Mouse (Mus musculus) forebrain, embryonic 10.5 days (tissue): ENCODE measurements around the gene Adamts4. TPM values are rescaled to one million over a fixed set of nuclear protein-coding genes. Genes with fewer than 3 reads are reported as not detected.

Experiments
- DNase-seq: peaks from one replicate; pipeline ENCODE4 v3.0.0-alpha.2; 2017; ENCODE audit warnings: low spot score; ENCODE audit errors: extremely low spot score
- H3K27ac ChIP-seq: fragments of 300-500 bp; sonication (generic); 2 replicates; pipeline ENCODE4 v1.5.1; 2016; ENCODE audit warnings: mild to moderate bottlenecking
- H3K27me3 ChIP-seq: fragments of 300-500 bp; sonication (generic); 2 replicates; pipeline ENCODE4 v1.6.1; 2016; ENCODE audit warnings: mild to moderate bottlenecking; ENCODE audit not compliant: poor library complexity, severe bottlenecking
- H3K36me3 ChIP-seq: fragments of 300-500 bp; sonication (generic); replicated peaks from 2 replicates; pipeline ENCODE4 v1.6.1; 2016; ENCODE audit warnings: mild to moderate bottlenecking, moderate library complexity
- H3K4me1 ChIP-seq: fragments of 300-500 bp; sonication (generic); 2 replicates; pipeline ENCODE4 v1.6.1; 2016
- H3K4me3 ChIP-seq: fragments of 300-500 bp; sonication (generic); 2 replicates; pipeline ENCODE4 v1.5.1; 2016; ENCODE audit warnings: mild to moderate bottlenecking, moderate library complexity
- H3K9me3 ChIP-seq: fragments of 300-500 bp; sonication (generic); 2 replicates; pipeline ENCODE4 v1.6.1; 2016; ENCODE audit warnings: mild to moderate bottlenecking, moderate library complexity
- WGBS: fragments of 180-500 bp; shearing (Covaris S2); methylation state at CpG from one replicate; pipeline ENCODE4 v1.1.7; 2016; 5-methylcytosine and 5-hydroxymethylcytosine counted together
- polyA plus RNA-seq: library from polyadenylated mRNA; unstranded; fragments of >200 nt; fragmentation: Nextera tagmentation; extraction: Ambion mirVana; gene quantifications from 2 replicates; pipeline ENCODE4 v1.2.1, GENCODE M21; 2016

The Adamts4 gene
- polyA plus RNA-seq, 1 experiment from 2014 or later, result 9.3 TPM

- no peaks in the 10 kb centered on the region for H3K9me3 ChIP-seq
- WGBS, result 12% methylated on average over 26 of the region's 26 CpGs
- H3K4me3 ChIP-seq, result peak within 1 kb of the TSS; percentile 53
- peaks cover 70% of the 10 kb centered on the region for H3K4me1 ChIP-seq
- H3K27me3 ChIP-seq, result peaks cover 14% of the 10 kb centered on the region
- H3K36me3 ChIP-seq, result peaks cover 29% of the 10 kb centered on the region
- peak within 1 kb of the TSS; percentile 87 for H3K27ac ChIP-seq
- DNase-seq, result no peak
Observed at GRCm38 (mm10) chr1:171250680-171251593, 716 bp downstream of the Adamts4 start, which contains the start of gene Ndufs2. Gene Ndufs2, minus strand, starts transcription at chr1:171251388.

GRCm38 (mm10) chr1:171251594-171252324 lies 1.5 kb downstream of the Adamts4 start:
- peak; percentile 56 for DNase-seq
- peaks cover 65% of the 10 kb centered on the region for H3K4me1 ChIP-seq
- 3% methylated on average over 13 of the region's 13 CpGs for WGBS

GRCm38 (mm10) chr1:171252415-171252814 lies 2.2 kb downstream of the Adamts4 start:
- Histone ChIP-seq H3K4me3 (peak overlapping the region; percentile 53), H3K36me3 (peaks cover 40% of the 10 kb centered on the region), H3K27me3 (peaks cover 14% of the 10 kb centered on the region), H3K27ac (peak overlapping the region; percentile 87), H3K9me3 (no peaks in the 10 kb centered on the region), H3K4me1 (peaks cover 64% of the 10 kb centered on the region)
- 42% methylated on average over 17 of the region's 17 CpGs for WGBS
- no peak for DNase-seq

More at GRCm38 (mm10) chr1:171251594-171252324, 1.5 kb downstream of the Adamts4 start:
- Histone ChIP-seq H3K27ac (peak overlapping the region; percentile 87), H3K4me3 (peak overlapping the region; percentile 53), H3K36me3 (peaks cover 37% of the 10 kb centered on the region), H3K27me3 (peaks cover 14% of the 10 kb centered on the region), H3K9me3 (no peaks in the 10 kb centered on the region)

GRCm38 (mm10) chr1:171256095-171256818 lies 6.0 kb downstream of the Adamts4 start:
- Histone ChIP-seq H3K36me3 (peaks cover 56% of the 10 kb centered on the region), H3K9me3 (no peaks in the 10 kb centered on the region), H3K4me3 (no peak overlapping the region), H3K4me1 (peaks cover 26% of the 10 kb centered on the region), H3K27me3 (peaks cover 12% of the 10 kb centered on the region), H3K27ac (0 out of 2 replicates have a peak overlapping the region, but pooled peaks have one; percentile 0)
- DNase-seq, result no peak
- whole genome bisulfite sequencing, result 92% methylated on average over 24 of the region's 24 CpGs

GRCm38 (mm10) chr1:171256937-171257548 lies 6.8 kb downstream of the Adamts4 start:
- no peaks in the 10 kb centered on the region for H3K9me3 ChIP-seq
- peaks cover 19% of the 10 kb centered on the region for H3K4me1 ChIP-seq
- no peak overlapping the region for H3K27ac ChIP-seq
- H3K36me3 ChIP-seq, result peaks cover 56% of the 10 kb centered on the region
- no peak overlapping the region for H3K4me3 ChIP-seq
- 69% methylated on average over 15 of the region's 15 CpGs for WGBS
- H3K27me3 ChIP-seq, result peaks cover 11% of the 10 kb centered on the region; the same call in 1 of the 2 replicates
- peak; percentile 60 for DNase-seq

GRCm38 (mm10) chr1:171257781-171258180 lies 7.6 kb downstream of the Adamts4 start:
- Histone ChIP-seq H3K4me1 (peaks cover 19% of the 10 kb centered on the region), H3K27ac (no peak overlapping the region), H3K36me3 (peaks cover 53% of the 10 kb centered on the region), H3K4me3 (no peak overlapping the region), H3K9me3 (no peaks in the 10 kb centered on the region), H3K27me3 (peaks cover 8% of the 10 kb centered on the region; the same call in 1 of the 2 replicates)
- DNase-seq, result no peak
- WGBS, result 91% methylated on average over 9 of the region's 9 CpGs

- no peak overlapping the region for H3K27ac ChIP-seq
- WGBS, result 86% methylated on average over 17 of the region's 17 CpGs
Observed at GRCm38 (mm10) chr1:171258921-171259320, 8.7 kb downstream of the Adamts4 start.

GRCm38 (mm10) chr1:171260316-171260715 lies 10.1 kb downstream of the Adamts4 start:
- no peak for DNase-seq
- no peaks in the 10 kb centered on the region for H3K9me3 ChIP-seq
- 90% methylated on average over 3 of the region's 3 CpGs for WGBS
- H3K4me1 ChIP-seq, result peaks cover 22% of the 10 kb centered on the region
- 0 out of 2 replicates have a peak, but pooled peaks cover 3% of the 10 kb centered on the region for H3K27me3 ChIP-seq
- no peak overlapping the region for H3K27ac ChIP-seq
- peaks cover 31% of the 10 kb centered on the region for H3K36me3 ChIP-seq
- H3K4me3 ChIP-seq, result no peak overlapping the region

More at GRCm38 (mm10) chr1:171258921-171259320, 8.7 kb downstream of the Adamts4 start:
- Histone ChIP-seq H3K36me3 (peaks cover 44% of the 10 kb centered on the region), H3K9me3 (no peaks in the 10 kb centered on the region), H3K4me3 (no peak overlapping the region), H3K27me3 (0 out of 2 replicates have a peak, but pooled peaks cover 3% of the 10 kb centered on the region), H3K4me1 (peaks cover 22% of the 10 kb centered on the region)
- DNase-seq, result no peak

GRCm38 (mm10) chr1:171262594-171263130 lies 12.4 kb downstream of the Adamts4 start:
- Histone ChIP-seq H3K9me3 (no peaks in the 10 kb centered on the region), H3K36me3 (peaks cover 14% of the 10 kb centered on the region), H3K4me1 (peaks cover 19% of the 10 kb centered on the region), H3K27me3 (0 out of 2 replicates have a peak, but pooled peaks cover 3% of the 10 kb centered on the region), H3K4me3 (peak overlapping the region; percentile 43), H3K27ac (peak overlapping the region; percentile 76)
- no peak for DNase-seq
- WGBS, result 12% methylated on average over 8 of the region's 8 CpGs

GRCm38 (mm10) chr1:171263185-171263611 lies 13.0 kb downstream of the Adamts4 start:
- peaks cover 9% of the 10 kb centered on the region for H3K36me3 ChIP-seq
- peaks cover 19% of the 10 kb centered on the region for H3K4me1 ChIP-seq
- H3K27ac ChIP-seq, result peak overlapping the region; percentile 76
- DNase-seq, result no peak
- WGBS, result 8% methylated on average over 2 of the region's 2 CpGs
- H3K4me3 ChIP-seq, result peak overlapping the region; percentile 43
- H3K9me3 ChIP-seq, result no peaks in the 10 kb centered on the region
- 0 out of 2 replicates have a peak, but pooled peaks cover 3% of the 10 kb centered on the region for H3K27me3 ChIP-seq

- Histone ChIP-seq H3K9me3 (no peaks in the 10 kb centered on the region), H3K27ac (peak overlapping the region; percentile 76), H3K4me1 (peaks cover 19% of the 10 kb centered on the region), H3K4me3 (peak overlapping the region; percentile 43; the same call in 1 of the 2 replicates), H3K27me3 (0 out of 2 replicates have a peak, but pooled peaks cover 3% of the 10 kb centered on the region), H3K36me3 (peaks cover 5% of the 10 kb centered on the region)
- DNase-seq, result no peak
- 83% methylated on average over 3 of the region's 3 CpGs for WGBS
Observed at GRCm38 (mm10) chr1:171263666-171264461, 13.6 kb downstream of the Adamts4 start.
